Mouse (Mus musculus): ENCODE results near the gene Rplp0.

DNA sequence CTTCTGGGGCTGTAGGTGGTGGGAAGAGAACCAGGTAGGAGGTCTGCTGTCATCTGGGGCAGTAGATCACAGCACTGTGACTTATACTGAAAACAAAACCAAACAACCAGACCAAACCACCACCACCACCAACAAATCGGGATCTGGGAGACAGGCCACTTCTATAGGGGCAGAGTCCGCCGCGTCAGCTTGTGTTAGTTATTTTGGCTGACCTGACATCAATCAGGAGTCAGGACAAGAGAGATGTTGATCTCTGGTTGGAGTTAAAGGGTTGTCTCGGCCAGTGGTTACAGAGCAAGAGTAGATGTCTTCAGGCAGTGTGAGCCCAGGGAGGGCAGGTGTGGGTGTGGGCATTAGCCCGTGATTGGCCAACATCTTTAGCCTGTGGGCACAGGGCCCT, 44.9 kb upstream of the Rplp0 start:
- TF ChIP-seq POLR2A (IDR thresholded peaks at IDR 0.05; ENCODE audit: borderline replicate concordance, extremely low read depth, insufficient read depth, insufficient read length, poor library complexity, severe bottlenecking) (no peak), CTCF (IDR thresholded peaks at IDR 0.05; ENCODE audit: borderline replicate concordance, extremely low read depth, insufficient read depth, insufficient read length) (no peak)
